Mouse (Mus musculus): ENCODE measurements around the gene Cox17. TPM values are rescaled to one million over a fixed set of nuclear protein-coding genes. Genes with fewer than 3 reads are reported as not detected.
A peak's percentile ranks its signal among the peaks of the same experiment; 100 is the strongest.

The Cox17 gene
- total and polyA plus RNA-seq, 3 experiments = 221 to 358 (median 295) TPM

DNA sequence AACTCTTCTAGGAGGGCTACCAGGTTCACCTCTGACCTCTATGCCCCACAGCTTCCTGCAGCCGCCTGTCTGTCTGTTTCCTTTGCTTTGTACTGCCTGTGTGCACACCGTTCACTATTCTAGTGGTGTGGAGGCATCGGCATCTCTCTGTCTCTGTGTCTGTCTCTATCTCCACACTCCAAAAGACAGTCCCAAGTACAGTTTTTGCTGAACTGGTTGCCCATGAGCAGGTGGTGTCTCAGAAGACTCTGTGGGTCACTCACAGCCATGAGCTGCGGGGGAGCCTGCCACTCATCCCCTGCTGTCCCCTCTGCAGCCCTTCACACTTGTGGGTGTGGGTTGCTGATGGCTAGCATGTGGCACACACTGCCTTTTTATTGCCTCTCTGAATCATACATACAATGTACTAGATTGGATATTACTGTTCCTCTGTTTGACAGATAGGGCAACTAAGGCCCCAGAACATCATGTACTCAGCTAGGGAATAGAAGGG is 23.2 kb downstream of the Cox17 start:
- TF ChIP-seq EP300 (IDR thresholded peaks at IDR 0.05; ENCODE audit: insufficient read depth, low read depth, low read length) (no peak), CTCF (IDR thresholded peaks at IDR 0.05) (no peak), POLR2A (IDR thresholded peaks at IDR 0.05; ENCODE audit: insufficient read depth, low read depth, low read length) (no peak)
- Histone ChIP-seq H3K4me3 (no peak overlapping the region), H3K36me3 (ENCODE audit: control insufficient read depth, insufficient read depth, low read length) (peaks cover 7% of the 10 kb centered on the region), H3K27ac (peak overlapping the region; percentile 53), H3K9ac (ENCODE audit: low read depth, low read length) (peak overlapping the region; percentile 23; the same call in 1 of the 2 replicates), H3K4me1 (ENCODE audit: control insufficient read depth, insufficient read depth, low read length) (peaks cover 14% of the 10 kb centered on the region), H3K79me2 (replicated peaks; ENCODE audit: control insufficient read depth, insufficient read depth, low read length) (no peaks in the 10 kb centered on the region), H3K27me3 (ENCODE audit: control insufficient read depth, insufficient read depth, low read length) (no peaks in the 10 kb centered on the region)
- 47% methylated on average over 4 of the region's 4 CpGs for WGBS
- intact Hi-C loops (cut with DNase I) = no loop called here
- no peak for DNase-seq

DNA sequence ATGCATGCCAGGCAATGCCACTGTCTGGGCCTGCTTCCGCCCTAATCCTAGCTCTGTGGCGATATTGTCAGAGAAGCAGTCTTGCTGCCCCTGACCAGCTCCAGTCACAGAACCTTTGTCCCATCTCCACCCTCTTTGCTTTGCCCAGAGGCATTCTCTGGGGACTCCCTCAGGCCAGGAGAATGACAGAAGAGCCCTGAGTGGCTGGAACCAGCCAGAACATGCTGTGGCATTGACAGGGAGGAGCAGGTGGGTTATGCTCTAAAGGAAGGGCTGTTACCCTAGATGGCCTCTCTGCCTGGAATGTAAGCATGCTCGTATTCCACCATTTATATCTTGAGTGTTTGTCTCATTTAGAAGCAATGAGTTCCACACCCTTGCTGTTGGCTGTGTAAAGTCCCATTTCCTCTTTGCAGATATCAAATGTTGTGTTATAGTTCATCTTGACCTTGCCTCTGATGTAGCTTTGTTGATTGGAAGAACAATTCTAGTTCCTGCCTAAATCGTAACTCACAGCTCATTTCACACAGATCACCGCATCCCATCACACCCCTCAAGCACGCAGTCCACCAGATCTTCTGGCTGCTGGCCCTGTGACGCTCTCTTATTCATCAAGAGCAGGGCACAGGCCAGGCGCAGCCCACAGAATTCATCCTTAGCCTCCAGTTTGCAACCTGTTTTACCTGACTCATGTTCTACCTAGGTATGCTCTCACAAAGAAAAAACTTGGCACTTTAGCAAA is 24.0 kb downstream of the Cox17 start:
- peaks cover 7% of the 10 kb centered on the region for H3K36me3 ChIP-seq (ENCODE audit: control insufficient read depth, insufficient read depth, low read length)
- DNase-seq = peak in 1 of 2 experiments; percentile 42
- intact Hi-C loops (cut with DNase I) = no loop called here

GRCm38 (mm10) chr16:38371705-38372296 is 25.0 kb downstream of the Cox17 start:
- peaks cover 7% of the 10 kb centered on the region for H3K36me3 ChIP-seq (ENCODE audit: control insufficient read depth, insufficient read depth, low read length)
- peaks cover 17% of the 10 kb centered on the region for H3K4me1 ChIP-seq (ENCODE audit: control insufficient read depth, insufficient read depth, low read length)
- no peaks in the 10 kb centered on the region for H3K79me2 ChIP-seq (replicated peaks; ENCODE audit: control insufficient read depth, insufficient read depth, low read length)
- no peak for DNase-seq
- no peak overlapping the region for H3K9ac ChIP-seq (ENCODE audit: low read depth, low read length)
- no peak overlapping the region for H3K4me3 ChIP-seq
- WGBS = 65% methylated on average over 15 of the region's 15 CpGs
- H3K27ac ChIP-seq = peak overlapping the region; percentile 53
- H3K27me3 ChIP-seq (ENCODE audit: control insufficient read depth, insufficient read depth, low read length) = no peaks in the 10 kb centered on the region
- intact Hi-C loops (cut with DNase I) = no loop called here
- TF ChIP-seq EP300 (IDR thresholded peaks at IDR 0.05; ENCODE audit: insufficient read depth, low read depth, low read length) (no peak), POLR2A (IDR thresholded peaks at IDR 0.05; ENCODE audit: insufficient read depth, low read depth, low read length) (no peak), CTCF (IDR thresholded peaks at IDR 0.05) (no peak)

More for the DNA sequence above, 24.0 kb downstream of the Cox17 start:
- no peaks in the 10 kb centered on the region for H3K27me3 ChIP-seq (ENCODE audit: control insufficient read depth, insufficient read depth, low read length)
- WGBS = 53% methylated on average over 8 of the region's 8 CpGs
- TF ChIP-seq EP300 (IDR thresholded peaks at IDR 0.05; ENCODE audit: insufficient read depth, low read depth, low read length) = 0 out of 2 replicates have a peak, but pooled peaks have one; percentile 37
- TF ChIP-seq CTCF (IDR thresholded peaks at IDR 0.05) = no peak
- no peak overlapping the region for H3K9ac ChIP-seq (ENCODE audit: low read depth, low read length)
- no peak overlapping the region; the same call in 1 of the 2 replicates for H3K4me3 ChIP-seq
- H3K79me2 ChIP-seq (replicated peaks; ENCODE audit: control insufficient read depth, insufficient read depth, low read length) = no peaks in the 10 kb centered on the region
- peak overlapping the region; percentile 53 for H3K27ac ChIP-seq
- H3K4me1 ChIP-seq (ENCODE audit: control insufficient read depth, insufficient read depth, low read length) = peaks cover 16% of the 10 kb centered on the region

DNA sequence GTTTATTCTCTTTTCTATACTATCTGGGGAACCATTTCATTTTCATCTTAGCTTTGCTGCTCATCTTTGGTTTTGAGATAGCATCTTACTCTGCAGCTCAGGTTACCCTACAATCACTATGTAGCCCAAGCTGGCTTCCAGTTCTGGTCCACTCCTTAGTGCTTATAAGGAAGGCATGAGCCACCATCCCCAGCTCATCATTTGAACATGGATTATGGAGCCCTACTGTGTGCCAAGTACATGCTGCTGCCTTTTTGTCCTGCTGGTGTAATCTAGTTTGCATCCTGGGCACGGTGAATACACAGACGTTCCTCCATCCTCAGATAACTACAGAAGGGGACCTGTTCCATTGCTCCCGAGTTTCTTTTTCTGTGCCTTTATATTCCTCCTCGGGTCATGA is 26.1 kb downstream of the Cox17 start:
- H3K36me3 ChIP-seq (ENCODE audit: control insufficient read depth, insufficient read depth, low read length) = peaks cover 7% of the 10 kb centered on the region
- H3K79me2 ChIP-seq (replicated peaks; ENCODE audit: control insufficient read depth, insufficient read depth, low read length) = no peaks in the 10 kb centered on the region
- peak overlapping the region; percentile 3; the same call in 1 of the 2 replicates for H3K27ac ChIP-seq
- no peak overlapping the region for H3K4me3 ChIP-seq
- no peaks in the 10 kb centered on the region for H3K27me3 ChIP-seq (ENCODE audit: control insufficient read depth, insufficient read depth, low read length)
- TF ChIP-seq EP300 (IDR thresholded peaks at IDR 0.05; ENCODE audit: insufficient read depth, low read depth, low read length) (no peak), POLR2A (IDR thresholded peaks at IDR 0.05; ENCODE audit: insufficient read depth, low read depth, low read length) (no peak), CTCF (IDR thresholded peaks at IDR 0.05) (no peak)
- no peak overlapping the region for H3K9ac ChIP-seq (ENCODE audit: low read depth, low read length)
- peaks cover 20% of the 10 kb centered on the region for H3K4me1 ChIP-seq (ENCODE audit: control insufficient read depth, insufficient read depth, low read length)
- intact Hi-C loops (cut with DNase I) = no loop called here
- WGBS = 46% methylated on average over 4 of the region's 4 CpGs
- DNase-seq = no peak

DNA sequence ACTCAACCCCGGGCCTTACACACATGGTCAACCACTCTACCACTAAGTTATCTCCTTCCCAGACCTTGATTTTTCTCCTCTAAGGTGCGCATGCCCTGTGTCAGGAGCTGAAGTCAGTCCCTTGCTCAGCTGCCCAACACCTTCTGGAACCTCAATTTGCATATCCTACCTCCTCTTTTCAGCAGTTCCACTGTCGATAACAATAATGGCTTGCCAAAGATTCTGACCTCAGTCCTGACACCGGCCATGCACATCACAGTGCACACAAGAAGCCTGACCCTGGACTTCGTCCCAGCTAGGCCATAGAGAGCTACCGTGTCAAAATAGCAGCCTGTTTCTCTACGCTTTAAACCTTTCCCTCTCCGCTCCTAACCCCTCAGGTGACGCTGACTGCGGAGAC is 26.6 kb downstream of the Cox17 start:
- Histone ChIP-seq H3K79me2 (replicated peaks; ENCODE audit: control insufficient read depth, insufficient read depth, low read length) (no peaks in the 10 kb centered on the region), H3K4me3 (no peak overlapping the region; the same call in 1 of the 2 replicates), H3K9ac (ENCODE audit: low read depth, low read length) (no peak overlapping the region; the same call in 1 of the 2 replicates), H3K36me3 (ENCODE audit: control insufficient read depth, insufficient read depth, low read length) (peaks cover 7% of the 10 kb centered on the region), H3K27ac (peak overlapping the region; percentile 49), H3K27me3 (ENCODE audit: control insufficient read depth, insufficient read depth, low read length) (no peaks in the 10 kb centered on the region), H3K4me1 (ENCODE audit: control insufficient read depth, insufficient read depth, low read length) (peaks cover 18% of the 10 kb centered on the region)
- TF ChIP-seq EP300 (IDR thresholded peaks at IDR 0.05; ENCODE audit: insufficient read depth, low read depth, low read length) = 0 out of 2 replicates have a peak, but pooled peaks have one; percentile 40
- TF ChIP-seq CTCF (IDR thresholded peaks at IDR 0.05) = no peak
- intact Hi-C loops (cut with DNase I) = no loop called here
- 65% methylated on average over 10 of the region's 10 CpGs for WGBS
- peak; percentile 37 to 59 for DNase-seq

DNA sequence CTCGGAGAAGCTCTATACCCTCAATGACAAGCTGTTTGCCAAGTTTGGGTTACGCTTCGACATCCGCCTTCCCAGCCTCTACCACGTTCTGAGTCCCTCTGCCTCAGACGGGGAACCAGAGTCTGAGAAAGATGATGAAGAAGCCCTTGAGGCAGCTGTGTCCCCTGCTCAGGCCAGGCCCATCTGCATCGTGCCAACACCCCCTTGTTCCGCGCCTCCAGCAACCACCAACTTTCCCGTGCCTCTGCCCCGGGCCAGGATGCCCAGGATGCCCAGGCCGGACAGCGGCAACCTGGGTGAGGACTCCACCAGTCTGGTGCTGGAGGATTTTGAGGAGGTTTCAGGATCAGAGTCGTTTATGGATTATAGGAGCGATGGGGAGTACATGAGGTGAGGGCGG is 27.1 kb downstream of the Cox17 start:
- Histone ChIP-seq H3K27ac (peak overlapping the region; percentile 49), H3K27me3 (ENCODE audit: control insufficient read depth, insufficient read depth, low read length) (no peaks in the 10 kb centered on the region), H3K9ac (ENCODE audit: low read depth, low read length) (no peak overlapping the region; the same call in 1 of the 2 replicates), H3K4me3 (peak overlapping the region; percentile 12; the same call in 1 of the 2 replicates), H3K79me2 (replicated peaks; ENCODE audit: control insufficient read depth, insufficient read depth, low read length) (no peaks in the 10 kb centered on the region), H3K36me3 (ENCODE audit: control insufficient read depth, insufficient read depth, low read length) (peaks cover 7% of the 10 kb centered on the region), H3K4me1 (ENCODE audit: control insufficient read depth, insufficient read depth, low read length) (peaks cover 16% of the 10 kb centered on the region)
- intact Hi-C loops (cut with DNase I) = no loop called here
- DNase-seq = no peak
- no peak for TF ChIP-seq EP300 (IDR thresholded peaks at IDR 0.05; ENCODE audit: insufficient read depth, low read depth, low read length)
- TF ChIP-seq CTCF (IDR thresholded peaks at IDR 0.05) = no peak
- TF ChIP-seq POLR2A (IDR thresholded peaks at IDR 0.05; ENCODE audit: insufficient read depth, low read depth, low read length) = no peak
- WGBS = 65% methylated on average over 16 of the region's 16 CpGs

Measured in heart, adult 2 months (tissue).